19 mouse cellular contexts compared by ENCODE assay signal in the genomic region with DNA sequence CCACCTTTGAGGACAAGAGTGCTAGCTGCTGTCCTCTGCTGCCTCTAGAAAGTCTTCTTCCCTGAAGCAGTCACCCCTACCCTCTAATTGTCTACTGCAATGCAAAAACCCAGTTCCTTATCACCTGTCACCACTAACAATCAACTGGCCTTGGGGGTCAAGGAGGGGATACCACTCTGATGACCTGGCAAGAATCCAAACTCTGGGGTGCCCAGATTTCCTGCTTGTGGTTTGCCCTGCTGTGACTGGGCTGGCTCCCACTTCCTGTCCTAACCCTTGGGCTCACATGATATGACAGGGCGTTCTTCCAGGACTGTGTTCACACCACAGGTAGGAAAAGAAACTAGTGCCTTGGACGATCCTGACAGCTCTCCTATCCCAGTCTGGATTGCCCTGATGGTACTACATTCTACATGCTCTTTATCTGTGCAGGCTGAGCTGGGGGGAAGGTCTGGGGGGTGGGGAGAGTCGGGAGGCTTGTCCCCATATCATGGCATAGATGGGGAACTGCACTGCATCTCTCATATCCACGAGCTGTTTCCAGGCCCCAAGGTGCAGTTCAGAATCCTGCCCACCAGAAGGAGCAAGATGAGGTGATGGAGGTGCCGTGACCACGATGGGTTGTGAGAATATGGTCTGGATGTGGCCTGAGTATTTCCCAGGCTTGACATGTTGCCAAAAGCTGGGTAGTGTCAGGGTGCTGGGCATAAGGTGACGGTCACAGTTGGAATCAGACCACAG.
DNase-seq lines count a peak whose midpoint lies in the region; ATAC-seq and TF ChIP-seq lines count a peak whose summit lies in the region.
"Had no signal": no experiment of that assay in that cellular context is flagged by ENCODE, and none has a peak within 500 bp of the region (broad histone marks: within the 10 kb centered on the region; RNA-seq: fewer than 3 reads in every experiment).

No protein-coding gene starts in this region.

- H3K27me3 ChIP-seq in cerebellum, adult 2 months (ENCODE audit: control insufficient read depth, insufficient read depth, low read length) = no peaks in the 10 kb centered on the region; the same call in 1 of the 2 replicates
- H3K27me3 ChIP-seq: embryonic facial prominence, embryonic 12.5 days; forebrain, embryonic 13.5 days; hindbrain, embryonic 15.5 days had no signal

- no peak overlapping the region for H3K4me3 ChIP-seq in cerebellum, adult 2 months (replicated peaks; ENCODE audit: insufficient read depth, low read depth, low read length)
- H3K4me3 ChIP-seq: embryonic facial prominence, embryonic 12.5 days; erythroblast, embryonic 14.5 days; forebrain, embryonic 13.5 days; hindbrain, embryonic 15.5 days had no signal

- WGBS in cerebellum, adult 2 months = 75% methylated on average over 7 of the region's 7 CpGs

- no peak overlapping the region for H3K27ac ChIP-seq in cerebellum, adult 2 months (ENCODE audit: insufficient read depth, low read length)
- H3K27ac ChIP-seq: embryonic facial prominence, embryonic 12.5 days; forebrain, embryonic 13.5 days; hindbrain, embryonic 15.5 days had no signal

- DNase-seq in cerebellum, adult 2 months = peak in 1 of 2 experiments; percentile 15
- DNase-seq in cerebellum, adult 18-20 months = no peak
- peak; percentile 11 for DNase-seq in layer of hippocampus, adult 11-12 months (ENCODE audit: low spot score)
- no peak for DNase-seq in layer of hippocampus, postnatal 14 days (ENCODE audit: low spot score in 2 of 2)
- peak; percentile 29 to 31 for DNase-seq in right cerebral cortex, postnatal 10 days (ENCODE audit: low spot score in 2 of 2)
- DNase-seq in right cerebral cortex, adult 2 months (ENCODE audit: low spot score in 2 of 2) = no peak
- DNase-seq in embryo, embryonic 10 days (ENCODE audit: low spot score) = no peak
- DNase-seq: gastrocnemius, postnatal 10 days; heart, postnatal 10 days; kidney, adult 11 months; layer of hippocampus, postnatal 36 days; liver; retina, postnatal 1 day; thymus, postnatal 14 days had no signal

- ATAC-seq in megakaryocyte-erythroid progenitor cell, adult 5-6 weeks (replicated peaks; ENCODE audit: low FRiP score, low TSS enrichment, poor library complexity, severe bottlenecking) = 0 out of 2 replicates have a peak, but pooled peaks have one; percentile 7
- ATAC-seq: forebrain, embryonic 13.5 days had no signal

- peak; percentile 13; the same call in 1 of the 2 replicates for TF ChIP-seq CTCF in cerebellum, adult 2 months (IDR thresholded peaks at IDR 0.05; ENCODE audit: borderline replicate concordance, insufficient read depth, low read depth, low read length)

- no peak for TF ChIP-seq POLR2A in cerebellum, adult 2 months (IDR thresholded peaks at IDR 0.05; ENCODE audit: borderline replicate concordance, insufficient read depth, low read length)

- peaks cover 10% of the 10 kb centered on the region for H3K4me1 ChIP-seq in cerebellum, adult 2 months (ENCODE audit: control insufficient read depth, insufficient read depth, low read length)
- H3K4me1 ChIP-seq: embryonic facial prominence, embryonic 12.5 days; forebrain, embryonic 13.5 days; hindbrain, embryonic 15.5 days had no signal

Comparison
In these comparisons a context has a peak if more than half of its experiments do, and no peak if none do; other contexts are left out.
1. DNase-seq: peak in layer of hippocampus, adult 11-12 months (single experiment) and right cerebral cortex, postnatal 10 days (2 of 2); none in cerebellum, adult 18-20 months (0 of 2), layer of hippocampus, postnatal 14 days (0 of 2), right cerebral cortex, adult 2 months (0 of 2) and embryo, embryonic 10 days (single experiment).